Mouse (Mus musculus) testis, postnatal 14 days (tissue): Measurements from ENCODE around the gene Carnmt1.
A peak's percentile ranks its signal among the peaks of the same experiment; 100 is the strongest.

Source experiments
- DNase-seq: peaks from one replicate; pipeline ENCODE4 v3.0.0; 2021; ENCODE audit warnings: low spot score

Gene Carnmt1

DNA sequence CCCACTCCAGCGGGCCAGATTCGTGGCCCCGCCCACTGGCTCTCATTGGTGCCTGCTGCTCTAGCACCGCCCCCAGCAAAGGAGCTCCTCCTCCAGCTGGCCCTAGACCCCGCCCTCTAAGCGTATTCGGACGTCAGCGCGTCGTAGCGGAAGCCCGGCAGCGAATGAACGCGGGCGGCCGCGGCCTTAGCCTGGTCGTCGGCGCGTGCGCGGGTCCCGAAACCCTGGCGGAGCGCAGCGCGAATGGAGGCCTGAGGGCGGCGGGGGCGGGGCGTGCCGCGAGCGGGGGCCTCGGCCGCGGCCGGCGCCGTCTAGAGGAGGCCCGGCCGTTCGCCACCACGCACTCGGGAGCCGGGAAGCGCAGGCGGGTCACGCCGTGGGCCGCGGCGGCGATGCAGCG lies at the start of gene Carnmt1:
Gene Carnmt1, plus strand, starts transcription at position 157 of the 400 bp plus-strand sequence.
- peak; percentile 98 for DNase-seq

DNA sequence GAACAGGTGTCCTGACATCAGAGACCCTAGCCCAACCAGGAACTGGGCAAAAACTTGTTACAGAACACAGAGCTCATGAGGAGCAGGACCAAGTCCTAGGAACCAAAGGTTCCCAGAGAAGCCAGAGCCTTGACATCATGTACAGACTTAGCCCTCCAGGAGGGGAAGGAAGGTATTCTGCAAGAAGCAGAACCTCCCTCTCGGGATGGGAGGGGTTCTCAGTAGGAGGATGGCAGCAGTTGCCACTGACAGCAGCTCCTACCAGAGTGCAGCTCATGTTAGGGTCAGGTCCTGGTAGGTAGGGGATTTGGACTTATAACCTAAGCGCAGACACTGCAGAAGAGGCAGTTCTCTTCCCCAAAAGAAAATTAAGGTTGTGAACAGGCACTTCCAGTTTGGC lies 46.7 kb upstream of the Carnmt1 start:
- DNase-seq = no peak

- DNase-seq = no peak
Measured at GRCm38 (mm10) chr19:18629589-18629988, 41.0 kb upstream of the Carnmt1 start.

- DNase-seq = no peak
Measured at GRCm38 (mm10) chr19:18630221-18631119, 40.1 kb upstream of the Carnmt1 start.

DNA sequence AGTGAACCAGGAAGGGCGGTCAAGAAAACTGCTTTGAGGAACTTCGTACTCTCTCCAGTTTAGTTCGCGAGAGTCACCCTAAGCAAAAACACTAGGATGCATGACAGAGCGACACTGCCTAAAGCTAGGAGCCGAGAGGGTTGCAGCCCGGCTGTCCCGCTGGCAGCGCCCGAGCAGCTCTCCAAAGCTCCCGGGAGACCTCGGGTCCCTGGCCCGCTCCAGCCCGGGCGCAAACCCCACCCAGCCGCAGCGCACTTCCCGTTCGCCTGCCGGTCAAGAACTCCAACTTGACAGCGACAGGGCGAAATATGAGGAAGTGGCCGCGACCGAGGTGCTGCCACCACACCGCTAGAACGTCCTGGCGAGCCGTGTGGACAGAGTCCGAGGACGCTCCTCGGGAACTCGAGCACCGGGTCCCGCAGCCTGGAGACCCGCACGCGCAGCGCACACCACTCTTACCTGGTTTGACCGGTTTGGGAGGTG lies 39.4 kb upstream of the Carnmt1 start:
- DNase-seq = peak; percentile 64

- peak; percentile 97 for DNase-seq
Measured at GRCm38 (mm10) chr19:18631644-18632219, 38.8 kb upstream of the Carnmt1 start, which contains the start of the genes Ostf1 and Nmrk1. Gene Ostf1, minus strand, starts transcription at chr19:18631823. Gene Nmrk1, plus strand, starts transcription at chr19:18631950.

DNA sequence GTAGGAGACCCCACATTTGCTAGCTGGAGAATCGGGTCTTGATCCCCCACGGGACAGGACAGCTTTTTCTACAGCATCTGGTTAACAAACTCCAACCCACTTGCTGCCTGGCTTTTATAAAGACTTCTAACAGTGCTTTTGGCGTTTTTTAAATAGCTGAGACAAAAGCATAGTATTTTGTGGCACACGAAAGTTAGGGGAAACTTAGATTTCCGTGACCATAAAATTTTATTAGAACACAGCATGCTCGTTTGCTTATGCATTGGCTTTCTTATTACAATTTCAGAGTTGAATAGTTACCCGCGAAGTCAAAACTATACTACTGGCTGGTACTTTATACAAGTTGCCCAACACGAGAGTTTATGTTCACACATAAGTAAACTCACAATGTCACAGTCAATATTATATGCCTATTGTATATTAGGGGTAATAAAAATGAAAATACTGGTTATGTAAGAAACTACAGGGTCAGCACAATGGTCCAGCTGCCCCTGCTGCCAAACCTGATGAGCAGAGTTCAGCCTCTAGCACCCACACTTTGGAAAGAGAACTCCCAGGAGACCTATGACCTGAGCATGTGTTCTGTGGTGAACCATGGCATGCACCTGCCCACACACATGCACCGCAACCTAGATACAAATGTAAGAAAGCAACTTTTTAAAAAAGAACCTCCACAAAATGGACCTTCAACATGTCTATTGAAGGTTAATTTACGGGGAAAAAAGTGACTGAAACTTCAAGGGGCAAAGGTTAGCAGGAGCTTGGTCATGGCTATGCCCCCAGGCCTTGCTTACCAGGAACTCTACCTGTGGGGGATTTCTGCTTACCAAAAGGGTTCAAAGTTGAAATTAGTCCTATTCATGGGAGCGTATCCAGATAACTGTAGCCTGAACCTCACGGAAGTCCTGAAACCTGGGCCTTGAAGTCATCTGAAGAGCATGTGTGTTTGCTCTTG lies 38.1 kb upstream of the Carnmt1 start:
- no peak for DNase-seq

DNA sequence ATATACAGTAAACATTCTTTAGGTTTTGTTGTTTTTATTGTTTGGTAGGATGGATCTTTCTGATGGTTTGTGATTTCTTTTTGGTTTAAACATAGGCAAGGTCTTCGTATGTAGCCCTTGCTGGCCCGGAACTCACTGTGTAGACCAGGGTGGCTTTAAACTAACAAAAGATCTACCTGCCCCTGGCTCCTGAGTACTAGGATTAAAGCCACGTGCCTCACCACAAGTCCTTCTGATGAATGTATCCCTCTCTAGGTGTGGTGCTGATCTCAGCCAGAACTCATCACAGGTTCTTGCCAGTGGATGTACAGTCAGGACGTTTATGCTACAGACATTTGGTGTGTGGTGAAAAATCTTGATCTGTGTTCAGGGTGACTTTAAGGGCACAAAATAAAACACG lies 32.6 kb upstream of the Carnmt1 start:
- DNase-seq = no peak

- DNase-seq = no peak
Measured at GRCm38 (mm10) chr19:18638949-18639348, 31.6 kb upstream of the Carnmt1 start.

DNA sequence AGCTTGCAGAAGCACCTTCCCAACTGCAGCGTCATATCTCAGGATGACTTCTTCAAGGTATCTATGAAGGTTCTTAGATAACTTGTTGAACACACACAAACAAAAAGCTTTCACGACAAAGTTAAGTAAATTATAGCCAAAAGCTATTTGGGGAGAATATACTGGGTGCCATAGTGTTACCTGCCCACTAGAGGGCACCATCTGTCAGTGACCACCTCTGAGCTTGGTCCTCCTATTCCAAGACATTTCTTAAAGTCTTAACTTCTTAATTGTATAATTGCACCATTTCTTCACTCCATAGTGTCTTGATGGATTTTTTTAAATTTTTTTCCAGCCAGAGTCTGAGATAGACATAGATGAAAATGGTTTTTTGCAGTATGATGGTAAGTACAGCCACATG lies 31.0 kb upstream of the Carnmt1 start:
- DNase-seq = no peak

DNA sequence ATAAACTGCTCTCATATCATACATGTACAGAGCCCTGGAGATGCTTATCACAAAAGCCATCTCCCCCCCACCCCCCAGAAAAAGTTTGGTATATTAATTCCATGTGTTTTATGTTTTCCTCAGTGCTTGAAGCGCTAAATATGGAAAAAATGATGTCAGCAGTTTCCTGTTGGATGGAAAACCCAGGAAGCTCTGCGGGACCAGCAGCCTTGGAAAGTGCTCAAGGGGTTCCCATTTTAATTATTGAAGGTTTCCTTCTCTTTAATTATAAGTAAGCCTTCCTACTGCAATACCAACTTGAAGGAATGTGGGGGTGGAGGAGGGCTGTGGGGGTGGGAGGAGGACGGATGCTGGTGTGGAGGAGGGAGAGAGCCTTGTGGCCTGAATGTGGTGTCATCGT lies 29.6 kb upstream of the Carnmt1 start:
- DNase-seq = no peak

DNA sequence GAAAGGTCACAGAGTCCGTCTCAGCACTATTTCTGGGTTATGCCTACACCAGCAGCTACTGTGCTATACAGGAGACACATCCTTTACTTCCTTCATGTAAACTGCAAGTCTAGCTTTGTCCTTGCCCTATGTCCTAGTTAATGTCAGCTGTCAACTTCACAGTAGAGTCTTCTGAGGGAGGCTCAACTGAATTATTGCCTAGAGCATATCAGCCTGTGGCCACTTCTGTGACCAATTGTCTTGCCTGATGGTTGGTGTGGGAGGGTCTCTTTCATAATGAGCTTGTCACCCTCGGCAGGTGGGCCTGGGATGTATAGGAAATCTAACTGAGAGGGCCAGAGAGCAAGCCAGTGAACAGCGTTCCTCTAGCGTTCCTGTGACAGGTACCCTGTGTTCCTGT lies 27.2 kb upstream of the Carnmt1 start:
- DNase-seq = no peak

GRCm38 (mm10) chr19:18644084-18644483 lies 26.5 kb upstream of the Carnmt1 start:
- DNase-seq = no peak

DNA sequence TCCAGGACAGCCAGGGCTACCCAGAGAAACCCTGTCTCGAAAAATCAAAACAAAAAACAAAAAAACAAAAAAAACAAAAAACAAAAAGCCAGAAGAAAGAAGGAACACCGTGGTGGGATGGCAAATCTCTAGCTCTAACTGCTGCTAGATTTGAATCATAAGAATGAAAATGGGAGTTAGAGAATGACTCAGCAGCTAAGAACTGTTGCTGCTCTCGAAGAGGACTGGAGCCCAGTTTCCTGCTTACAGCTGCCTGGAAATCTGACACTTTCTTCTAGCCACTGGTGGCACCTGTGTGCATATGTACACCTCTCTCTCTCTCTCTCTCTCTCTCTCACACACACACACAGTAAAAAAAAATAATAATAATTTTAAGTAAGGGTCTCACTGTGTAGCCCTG lies 24.2 kb upstream of the Carnmt1 start:
- no peak for DNase-seq

DNA sequence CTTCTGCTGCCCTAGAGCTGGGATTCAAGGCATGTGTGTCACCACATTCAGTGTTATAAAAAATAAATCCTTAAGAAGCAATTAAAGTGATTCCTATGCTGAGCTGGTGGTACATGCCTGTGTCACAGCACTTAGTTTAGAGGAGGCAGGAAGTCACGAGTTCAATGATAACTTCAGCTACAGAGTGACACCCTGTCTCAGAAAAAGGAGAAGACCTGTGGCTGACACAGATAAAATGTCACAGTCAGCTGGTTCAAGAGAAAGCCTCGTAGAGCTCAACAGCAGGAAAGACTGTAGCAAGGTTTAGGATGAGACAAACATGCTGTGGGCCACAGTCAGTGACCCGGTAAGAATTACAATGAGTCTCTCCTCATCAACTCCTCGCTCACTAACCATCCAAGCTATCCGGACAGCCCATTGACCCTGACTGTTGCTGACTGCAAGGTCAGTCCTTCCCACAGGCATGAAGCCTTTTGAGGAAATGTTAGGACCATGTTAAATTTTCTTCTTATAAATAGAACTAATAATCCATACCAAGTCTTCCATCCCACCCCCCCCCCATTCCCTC lies 23.6 kb upstream of the Carnmt1 start:
- DNase-seq = no peak

DNA sequence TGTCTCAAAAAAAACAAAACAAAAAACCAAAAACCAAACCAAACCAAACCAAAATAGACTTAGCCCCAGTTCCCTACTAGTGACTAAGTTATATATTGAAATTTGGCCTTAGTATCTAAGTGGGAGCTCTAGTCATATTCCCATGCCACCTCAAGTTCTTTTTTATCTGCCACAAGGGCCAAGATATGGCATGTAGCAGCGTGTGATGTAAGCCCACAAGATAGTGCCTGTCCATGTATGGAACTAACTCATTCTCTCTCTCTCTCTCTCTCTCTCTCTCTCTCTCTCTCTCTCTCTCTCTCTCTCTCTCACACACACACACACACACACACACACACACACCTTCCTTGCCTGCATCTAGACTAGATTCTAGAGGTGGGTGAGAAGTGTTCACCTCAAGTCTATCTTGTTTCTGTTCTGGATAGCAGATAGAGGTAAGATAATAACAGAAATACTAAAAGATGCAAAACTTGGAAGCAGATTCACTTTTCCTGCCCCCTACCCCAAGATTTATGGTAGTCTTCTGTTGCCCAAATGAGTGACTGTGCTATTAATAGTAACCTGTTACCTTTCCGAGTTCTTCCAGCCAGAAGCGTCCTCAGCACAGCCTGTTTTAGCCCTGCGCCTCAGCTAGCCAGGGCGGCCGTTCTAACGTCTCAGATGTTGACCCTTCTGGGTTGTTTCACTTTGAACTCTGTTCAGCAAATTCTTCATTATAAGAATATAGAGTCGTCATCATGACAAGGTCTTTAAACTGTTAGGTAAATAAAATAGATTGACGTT lies 22.6 kb upstream of the Carnmt1 start:
- no peak for DNase-seq

GRCm38 (mm10) chr19:18648558-18648945 lies 22.0 kb upstream of the Carnmt1 start:
- no peak for DNase-seq

- no peak for DNase-seq
Measured at GRCm38 (mm10) chr19:18649955-18650354, 20.6 kb upstream of the Carnmt1 start.

DNA sequence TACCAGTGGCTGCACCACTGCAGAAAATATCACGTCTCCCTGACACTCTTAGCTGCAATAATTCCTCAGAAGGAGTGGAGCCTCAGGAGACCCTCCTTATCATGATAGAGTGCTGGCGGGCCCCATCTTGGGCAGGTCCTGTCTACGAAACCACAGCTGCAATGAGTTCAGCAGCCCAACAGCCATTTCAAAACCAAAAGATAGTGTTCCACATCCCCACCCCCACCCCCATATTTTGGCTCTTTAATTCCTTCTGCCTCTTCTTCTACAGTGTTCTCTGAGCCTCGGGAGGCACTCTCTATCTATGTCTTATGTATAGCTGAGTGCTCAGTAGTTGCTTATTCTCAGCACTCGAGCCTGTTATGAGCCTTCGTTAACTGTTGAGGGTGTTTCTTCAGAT lies 20.1 kb upstream of the Carnmt1 start:
- no peak for DNase-seq

GRCm38 (mm10) chr19:18652592-18652991 lies 18.0 kb upstream of the Carnmt1 start:
- DNase-seq = no peak

DNA sequence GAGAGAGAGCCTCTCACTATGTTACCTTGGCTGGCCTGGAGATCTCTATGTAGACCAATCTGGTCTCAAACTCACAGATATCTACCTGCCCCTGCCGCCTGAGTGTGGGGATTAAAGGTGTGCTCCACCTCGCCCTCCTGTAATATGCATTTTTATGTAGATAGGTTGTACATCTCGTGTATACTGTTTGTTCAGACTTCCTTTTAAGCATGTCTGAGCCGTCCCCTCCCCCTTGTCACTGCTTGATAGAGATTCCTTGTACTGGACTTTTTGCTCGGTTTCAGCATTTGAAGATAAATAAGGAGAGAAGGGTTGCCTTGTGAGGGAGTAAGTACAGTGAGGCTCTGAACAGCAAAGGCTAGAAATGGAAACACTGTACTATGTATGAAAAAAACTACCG lies 17.5 kb upstream of the Carnmt1 start:
- DNase-seq = no peak
